In genomic region chr7:25305956-25306613, GRCm38 (mm10) we compare ENCODE assay signal across 8 mouse cellular contexts. TPM values are rescaled to one million over a fixed set of nuclear protein-coding genes. Genes with fewer than 3 reads are reported as not detected.
DNase-seq lines count a peak whose midpoint lies in the region; ATAC-seq and TF ChIP-seq lines count a peak whose summit lies in the region.

Gene Tmem145 (plus strand): TSS chr7:25306106.

- DNase-seq in heart, adult 2 months: no peak
- no peak for DNase-seq in heart, adult 18-20 months
- peak; percentile 86 for DNase-seq in NIH3T3 (ENCODE audit: low read depth)
- peak; percentile 89 for DNase-seq in embryonic facial prominence, embryonic 11.5 days (ENCODE audit: low spot score)
- peak; percentile 77 for DNase-seq in midbrain, postnatal 0 days (ENCODE audit: low spot score)
- no peak for DNase-seq in spleen, adult 12 weeks (ENCODE audit: low spot score)

- no peak for TF ChIP-seq POLR2A in heart, adult 2 months (IDR thresholded peaks at IDR 0.05; ENCODE audit: insufficient read depth, low read depth, low read length)

- no peak within 1 kb of the TSS for H3K27ac ChIP-seq in heart, adult 2 months
- no peak within 1 kb of the TSS for H3K27ac ChIP-seq in embryonic facial prominence, embryonic 11.5 days (replicated peaks; ENCODE audit: low read depth, low read length)
- peak within 1 kb of the TSS; percentile 86 for H3K27ac ChIP-seq in hindbrain, embryonic 16.5 days (ENCODE audit: low read depth, low read length)
- H3K27ac ChIP-seq in limb, embryonic 13.5 days: no peak within 1 kb of the TSS; the same call in 1 of the 2 replicates
- H3K27ac ChIP-seq in midbrain, postnatal 0 days (ENCODE audit: low read depth, low read length): peak within 1 kb of the TSS; percentile 85

- H3K27me3 ChIP-seq in heart, adult 2 months (ENCODE audit: control insufficient read depth, insufficient read depth, low read length): peaks cover 3% of the 10 kb centered on the region; the same call in 1 of the 2 replicates
- no peaks in the 10 kb centered on the region; the same call in 1 of the 2 replicates for H3K27me3 ChIP-seq in embryonic facial prominence, embryonic 11.5 days (ENCODE audit: control insufficient read depth, insufficient read depth, low read length)
- no peaks in the 10 kb centered on the region for H3K27me3 ChIP-seq in hindbrain, embryonic 16.5 days (replicated peaks; ENCODE audit: control insufficient read depth, insufficient read depth, low read length)
- H3K27me3 ChIP-seq in limb, embryonic 13.5 days: peaks cover 49% of the 10 kb centered on the region
- H3K27me3 ChIP-seq in midbrain, postnatal 0 days (ENCODE audit: insufficient read depth, low read length): no peaks in the 10 kb centered on the region

- H3K9me3 ChIP-seq in embryonic facial prominence, embryonic 11.5 days (replicated peaks; ENCODE audit: control insufficient read depth, low read length): no peaks in the 10 kb centered on the region
- no peaks in the 10 kb centered on the region for H3K9me3 ChIP-seq in hindbrain, embryonic 16.5 days (ENCODE audit: control insufficient read depth, low read length)
- H3K9me3 ChIP-seq in limb, embryonic 13.5 days: no peaks in the 10 kb centered on the region
- no peaks in the 10 kb centered on the region for H3K9me3 ChIP-seq in midbrain, postnatal 0 days (ENCODE audit: low read length)

- no peaks in the 10 kb centered on the region for H3K4me1 ChIP-seq in heart, adult 2 months (ENCODE audit: control insufficient read depth, insufficient read depth, low read length)
- H3K4me1 ChIP-seq in embryonic facial prominence, embryonic 11.5 days (ENCODE audit: control insufficient read depth, insufficient read depth, low read length): peaks cover 2% of the 10 kb centered on the region; the same call in 1 of the 2 replicates
- peaks cover 7% of the 10 kb centered on the region for H3K4me1 ChIP-seq in hindbrain, embryonic 16.5 days (ENCODE audit: control insufficient read depth, insufficient read depth, low read depth, low read length)
- peaks cover 10% of the 10 kb centered on the region for H3K4me1 ChIP-seq in limb, embryonic 13.5 days
- 0 out of 2 replicates have a peak, but pooled peaks cover 5% of the 10 kb centered on the region for H3K4me1 ChIP-seq in midbrain, postnatal 0 days (ENCODE audit: insufficient read depth, low read length)

- H3K79me2 ChIP-seq in heart, adult 2 months (replicated peaks; ENCODE audit: control insufficient read depth, insufficient read depth, low read length): no peaks in the 10 kb centered on the region

- ATAC-seq in embryonic facial prominence, embryonic 11.5 days (replicated peaks; ENCODE audit: insufficient number of reproducible peaks, low FRiP score, low TSS enrichment, low read depth): peak; percentile 67; the same call in 1 of the 2 replicates
- ATAC-seq in hindbrain, embryonic 16.5 days: peak; percentile 76
- ATAC-seq in limb, embryonic 13.5 days (ENCODE audit: low FRiP score, low read depth): peak; percentile 89
- ATAC-seq in midbrain, postnatal 0 days (ENCODE audit: low FRiP score): peak; percentile 77

- H3K4me3 ChIP-seq in heart, adult 2 months: peak within 1 kb of the TSS; percentile 47
- H3K4me3 ChIP-seq in embryonic facial prominence, embryonic 11.5 days (ENCODE audit: low read depth, low read length): peak within 1 kb of the TSS; percentile 41
- peak within 1 kb of the TSS; percentile 75 for H3K4me3 ChIP-seq in hindbrain, embryonic 16.5 days (ENCODE audit: low read length)
- peak within 1 kb of the TSS; percentile 55 for H3K4me3 ChIP-seq in limb, embryonic 13.5 days
- H3K4me3 ChIP-seq in midbrain, postnatal 0 days (ENCODE audit: low read depth, low read length): peak within 1 kb of the TSS; percentile 63

- peak within 1 kb of the TSS; percentile 81 for H3K4me2 ChIP-seq in embryonic facial prominence, embryonic 11.5 days (ENCODE audit: low read depth, low read length)
- peak within 1 kb of the TSS; percentile 87 for H3K4me2 ChIP-seq in hindbrain, embryonic 16.5 days (ENCODE audit: low read length)
- peak within 1 kb of the TSS; percentile 95 for H3K4me2 ChIP-seq in limb, embryonic 13.5 days (replicated peaks)
- H3K4me2 ChIP-seq in midbrain, postnatal 0 days (ENCODE audit: low read depth, low read length, poor library complexity, severe bottlenecking): peak within 1 kb of the TSS; percentile 58

- intact Hi-C loops in heart, adult 2 months (cut with DNase I): no loop called here

- no peak for TF ChIP-seq CTCF in heart, adult 2 months (IDR thresholded peaks at IDR 0.05)
- TF ChIP-seq CTCF in midbrain, postnatal 0 days (IDR thresholded peaks at IDR 0.05): peak; percentile 13; the same call in 1 of the 2 replicates

- TF ChIP-seq EP300 in heart, adult 2 months (IDR thresholded peaks at IDR 0.05; ENCODE audit: insufficient read depth, low read depth, low read length): no peak

- WGBS in heart, adult 2 months: under 1% methylated on average over 47 of the region's 47 CpGs
- under 1% methylated on average over 47 of the region's 47 CpGs for WGBS in embryonic facial prominence, embryonic 11.5 days
- under 1% methylated on average over 47 of the region's 47 CpGs for WGBS in hindbrain, embryonic 16.5 days
- under 1% methylated on average over 31 of the region's 47 CpGs for WGBS in limb, embryonic 13.5 days
- 0% methylated on average over 44 of the region's 47 CpGs for WGBS in midbrain, postnatal 0 days

- no peak within 1 kb of the TSS for H3K9ac ChIP-seq in heart, adult 2 months (ENCODE audit: low read depth, low read length)
- H3K9ac ChIP-seq in embryonic facial prominence, embryonic 11.5 days (replicated peaks; ENCODE audit: low read length): peak within 1 kb of the TSS; percentile 30; the same call in 1 of the 2 replicates
- H3K9ac ChIP-seq in hindbrain, embryonic 16.5 days (ENCODE audit: low read depth, low read length): peak within 1 kb of the TSS; percentile 87
- peak within 1 kb of the TSS; percentile 55 for H3K9ac ChIP-seq in limb, embryonic 13.5 days
- peak within 1 kb of the TSS; percentile 97 for H3K9ac ChIP-seq in midbrain, postnatal 0 days (replicated peaks; ENCODE audit: low read length, poor library complexity, severe bottlenecking)

- H3K36me3 ChIP-seq in heart, adult 2 months (ENCODE audit: control insufficient read depth, insufficient read depth, low read length): no peaks in the 10 kb centered on the region
- no peaks in the 10 kb centered on the region for H3K36me3 ChIP-seq in embryonic facial prominence, embryonic 11.5 days (replicated peaks; ENCODE audit: control insufficient read depth, insufficient read depth, low read depth, low read length)
- H3K36me3 ChIP-seq in hindbrain, embryonic 16.5 days (ENCODE audit: control insufficient read depth, insufficient read depth, low read length): no peaks in the 10 kb centered on the region
- H3K36me3 ChIP-seq in limb, embryonic 13.5 days: no peaks in the 10 kb centered on the region
- H3K36me3 ChIP-seq in midbrain, postnatal 0 days (ENCODE audit: insufficient read depth, low read length): peaks cover 17% of the 10 kb centered on the region; the same call in 1 of the 2 replicates

RNA-seq across cellular contexts. Expression of gene Tmem145, which starts in this region (rescaled TPM):
- not detected for total RNA-seq in heart, adult 2 months (2021)
- 0.06 TPM in 1 of 2 replicates, not detected in the other for polyA plus RNA-seq in heart, adult 2 months (2012; rRNA removed)
- not detected for total RNA-seq in heart, adult 18-20 months (2021)
- 0.91 and 1.3 TPM in 2 replicates for polyA plus RNA-seq in embryonic facial prominence, embryonic 11.5 days (2014; fragmentation: Nextera tagmentation; extraction: Ambion mirVana)
- 78.7 and 85.0 TPM in 2 replicates for polyA plus RNA-seq in hindbrain, embryonic 16.5 days (2015; fragmentation: Nextera tagmentation; extraction: Ambion mirVana)
- polyA plus RNA-seq in limb, embryonic 13.5 days (2015; fragmentation: Nextera tagmentation; extraction: Ambion mirVana): 1.5 and 1.9 TPM in 2 replicates
- total RNA-seq in midbrain, postnatal 0 days (2014; rRNA removed): 105 and 106 TPM in 2 replicates
- polyA plus RNA-seq in midbrain, postnatal 0 days (2015; fragmentation: Nextera tagmentation; extraction: Ambion mirVana): 131 and 143 TPM in 2 replicates

Comparison
In these comparisons a context has a peak if more than half of its experiments do, and no peak if none do; other contexts are left out.
1. RNA of gene Tmem145 (total RNA-seq): 105 to 106 TPM in midbrain, postnatal 0 days; not detected in heart, adult 2 months and not detected in heart, adult 18-20 months; every median in the first group is over 100 times any median in the second.
2. RNA of gene Tmem145 (polyA plus RNA-seq): 131 to 143 TPM in midbrain, postnatal 0 days and 78.7 to 85.0 TPM in hindbrain, embryonic 16.5 days; 1.5 to 1.9 TPM in limb, embryonic 13.5 days, 0.91 to 1.3 TPM in embryonic facial prominence, embryonic 11.5 days and 0.06 TPM in heart, adult 2 months; every median in the first group is over 10 times any median in the second.
3. DNase-seq: peak in NIH3T3 (single experiment), embryonic facial prominence, embryonic 11.5 days (single experiment) and midbrain, postnatal 0 days (single experiment); none in heart, adult 2 months (0 of 2), heart, adult 18-20 months (0 of 2) and spleen, adult 12 weeks (single experiment).
4. H3K27ac ChIP-seq: peak in hindbrain, embryonic 16.5 days (single experiment) and midbrain, postnatal 0 days (single experiment); none in heart, adult 2 months (single experiment), embryonic facial prominence, embryonic 11.5 days (single experiment) and limb, embryonic 13.5 days (single experiment).
5. Peak in every context shown above with its lines, with median percentiles within 50 percentile points of each other: H3K4me3 ChIP-seq, ATAC-seq and H3K4me2 ChIP-seq.